In genomic region chr6:88202921-88203690, GRCm38 (mm10) we compare ENCODE assay signal across 8 mouse cellular contexts. TPM values are rescaled to one million over a fixed set of nuclear protein-coding genes. Genes with fewer than 3 reads are reported as not detected.
DNase-seq lines count a peak whose midpoint lies in the region; ATAC-seq and TF ChIP-seq lines count a peak whose summit lies in the region.

No protein-coding gene starts in this region.

- 6% methylated on average over 24 of the region's 24 CpGs for WGBS in heart, postnatal 0 days

- peak overlapping the region; percentile 99 for H3K4me3 ChIP-seq in G1E (ENCODE audit: low read depth, low read length)
- peak overlapping the region; percentile 3; the same call in 1 of the 2 replicates for H3K4me3 ChIP-seq in heart, postnatal 0 days (ENCODE audit: low read depth, low read length)

- no peaks in the 10 kb centered on the region for H3K9me3 ChIP-seq in G1E (replicated peaks)
- H3K9me3 ChIP-seq in heart, postnatal 0 days (replicated peaks; ENCODE audit: control insufficient read depth, low read length) = no peaks in the 10 kb centered on the region

- TF ChIP-seq CTCF in G1E (IDR thresholded peaks at IDR 0.05; ENCODE audit: low read depth, low read length) = no peak
- no peak for TF ChIP-seq CTCF in heart, postnatal 0 days (IDR thresholded peaks at IDR 0.05; ENCODE audit: low read depth)

- no peaks in the 10 kb centered on the region for H3K27me3 ChIP-seq in G1E (ENCODE audit: insufficient read depth, low read length)
- peaks cover 91% of the 10 kb centered on the region for H3K27me3 ChIP-seq in heart, postnatal 0 days (ENCODE audit: control insufficient read depth, insufficient read depth, low read length)

- peaks cover 82% of the 10 kb centered on the region for H3K36me3 ChIP-seq in G1E (replicated peaks)
- H3K36me3 ChIP-seq in heart, postnatal 0 days (replicated peaks; ENCODE audit: control insufficient read depth, insufficient read depth, low read length) = no peaks in the 10 kb centered on the region

- ATAC-seq in G1E (ENCODE audit: extremely low read depth, insufficient number of reproducible peaks, low FRiP score, poor library complexity, severe bottlenecking) = peak; percentile 18; the same call in 1 of the 2 replicates
- peak; percentile 71 for ATAC-seq in heart, postnatal 0 days (ENCODE audit: insufficient read depth, low read depth)
- peak; percentile 56 for ATAC-seq in megakaryocyte-erythroid progenitor cell, adult 5-6 weeks (replicated peaks; ENCODE audit: low FRiP score, low TSS enrichment, poor library complexity, severe bottlenecking)

- peak; percentile 82; the same call in 1 of the 2 replicates for TF ChIP-seq EP300 in heart, postnatal 0 days (IDR thresholded peaks at IDR 0.05; ENCODE audit: low read depth)

- H3K4me1 ChIP-seq in G1E (ENCODE audit: insufficient read depth, low read depth, low read length) = peaks cover 70% of the 10 kb centered on the region
- H3K4me1 ChIP-seq in heart, postnatal 0 days (ENCODE audit: control insufficient read depth, insufficient read depth) = no peaks in the 10 kb centered on the region

- peak; percentile 68 for DNase-seq in G1E (ENCODE audit: low spot score)
- peak; percentile 82 for DNase-seq in c-Kit-positive CD71-positive TER-119-positive erythroid progenitor cells, embryonic 14.5 days (ENCODE audit: low spot score)
- DNase-seq in heart, postnatal 0 days (ENCODE audit: low spot score) = peak; percentile 66
- peak; percentile 69 to 85 for DNase-seq in kidney, postnatal 36 days
- no peak for DNase-seq in right cerebral cortex, postnatal 10 days (ENCODE audit: low spot score in 2 of 2)
- no peak for DNase-seq in layer of hippocampus, adult 11-12 months (ENCODE audit: low spot score)
- no peak for DNase-seq in cerebellum, postnatal 10 days

- peak overlapping the region; percentile 39 for H3K4me2 ChIP-seq in heart, postnatal 0 days (ENCODE audit: low read depth, low read length)

- no peak overlapping the region for H3K9ac ChIP-seq in heart, postnatal 0 days (replicated peaks; ENCODE audit: low read depth, low read length)

- H3K27ac ChIP-seq in heart, postnatal 0 days (ENCODE audit: low read depth) = peak overlapping the region; percentile 77

RNA-seq across cellular contexts. Expression of gene Gata2, which starts 9.4 kb away (rescaled TPM):
- total RNA-seq in G1E (2014; fragmentation: Nextera tagmentation) (264 and 265 TPM in 2 replicates), G1E (2017) (127 and 145 TPM in 2 replicates)
- 1,748 and 2,211 TPM in 2 replicates for polyA plus RNA-seq in G1E (2012)
- total RNA-seq in heart, postnatal 0 days (2014; rRNA removed; ENCODE audit: low replicate concordance) = 17.7 and 19.6 TPM in 2 replicates
- polyA plus RNA-seq in heart, postnatal 0 days (2015; fragmentation: Nextera tagmentation; extraction: Ambion mirVana) = 13.7 and 16.0 TPM in 2 replicates
- 101 and 116 TPM in 2 replicates for total RNA-seq in megakaryocyte-erythroid progenitor cell, adult 5-6 weeks (2014; fragmentation: Nextera tagmentation)
- total RNA-seq in megakaryocyte-erythroid progenitor cell, adult 5-6 weeks (2017) = 37.4 and 48.8 TPM in 2 replicates

RNA-seq across cellular contexts. Expression of gene Dnajb8, which starts 19.0 kb away (rescaled TPM):
- total RNA-seq in G1E (2014; fragmentation: Nextera tagmentation) = not detected in 2 replicates
- 0.11 TPM in 1 of 2 replicates, not detected in the other for total RNA-seq in G1E (2017)
- not detected in 2 replicates for polyA plus RNA-seq in G1E (2012)
- not detected in 2 replicates for total RNA-seq in heart, postnatal 0 days (2014; rRNA removed; ENCODE audit: low replicate concordance)
- polyA plus RNA-seq in heart, postnatal 0 days (2015; fragmentation: Nextera tagmentation; extraction: Ambion mirVana) = not detected in 2 replicates
- not detected in 2 replicates for total RNA-seq in megakaryocyte-erythroid progenitor cell, adult 5-6 weeks (2014; fragmentation: Nextera tagmentation)
- total RNA-seq in megakaryocyte-erythroid progenitor cell, adult 5-6 weeks (2017) = not detected in 2 replicates

Comparison
In these comparisons a context has a peak if more than half of its experiments do, and no peak if none do; other contexts are left out.
1. ATAC-seq: peak in every context shown above with its lines; median percentile 71 in heart, postnatal 0 days; 56 in megakaryocyte-erythroid progenitor cell, adult 5-6 weeks; 18 in G1E.
2. DNase-seq: peak in G1E (single experiment), c-Kit-positive CD71-positive TER-119-positive erythroid progenitor cells, embryonic 14.5 days (single experiment), heart, postnatal 0 days (single experiment) and kidney, postnatal 36 days (2 of 2); none in right cerebral cortex, postnatal 10 days (0 of 2), layer of hippocampus, adult 11-12 months (single experiment) and cerebellum, postnatal 10 days (0 of 2).